Mouse (Mus musculus) ES-Bruce4 (cell line): ENCODE data around the gene Nmral1.

Experiments
- CTCF ChIP-seq: IDR thresholded peaks from one replicate; pipeline ENCODE4 v1.8.1; 2011; ENCODE audit warnings: low read depth, low read length
- EP300 ChIP-seq: IDR thresholded peaks from 2 replicates; pipeline ENCODE4 v1.6.1; 2011; ENCODE audit warnings: low read depth, low read length; ENCODE audit not compliant: insufficient read depth
- POLR2A ChIP-seq: IDR thresholded peaks from one replicate; pipeline ENCODE4 v1.8.1; 2011; ENCODE audit warnings: low read length; ENCODE audit not compliant: insufficient read depth

DNA sequence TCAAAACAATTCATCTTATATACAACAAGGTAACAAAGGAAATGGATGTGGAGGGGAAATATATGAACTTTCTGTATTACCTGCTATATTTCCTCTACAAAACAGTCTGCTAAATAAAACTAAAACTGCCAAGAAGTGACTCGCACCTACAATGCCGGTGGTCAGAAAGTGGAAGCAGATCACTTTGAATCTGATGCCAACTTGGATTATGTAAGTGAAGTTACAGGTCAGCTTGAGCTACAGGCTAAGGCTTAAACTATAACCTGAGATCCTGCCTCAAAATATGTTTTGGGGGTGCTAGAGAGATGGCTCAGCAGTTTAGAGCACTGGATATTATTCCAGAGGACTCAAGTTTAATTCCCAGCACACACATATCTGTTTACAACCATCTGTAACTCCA is 53.4 kb downstream of the Nmral1 start:
- no peak for TF ChIP-seq CTCF
- no peak for TF ChIP-seq POLR2A
- no peak for TF ChIP-seq EP300
